Mouse (Mus musculus) left cerebral cortex, adult 2 months (tissue): ENCODE measurements around the gene Slc16a1. TPM values are rescaled to one million over a fixed set of nuclear protein-coding genes. Genes with fewer than 3 reads are reported as not detected.

Experiments
- DNase-seq, 2 experiments: peaks; one replicate each; pipeline ENCODE4 v3.0.0; 2021 to 2022; ENCODE audit warnings: low spot score in 2 of 2, mixed read lengths in 1 of 2; ENCODE audit errors: extremely low spot score in 1 of 2
- H3K27ac ChIP-seq: fragments of 200-600 bp; 2 replicates; pipeline ENCODE4 v1.8.1; 2022
- H3K4me3 ChIP-seq: fragments of 200-600 bp; 2 replicates; pipeline ENCODE4 v1.8.1; 2022
- CTCF ChIP-seq: fragments of 200-600 bp; IDR thresholded peaks from 2 replicates; pipeline ENCODE4 v1.8.1; 2022; ENCODE audit warnings: antibody characterized with exemption, mild to moderate bottlenecking, moderate library complexity
- intact Hi-C: fragments of 180-260 bp; cut with DNase I; formaldehyde crosslinking; loops from one replicate; pipeline ENCODE4 v1.15.1; 2025
- long read RNA-seq, 2 experiments: library from polyadenylated mRNA; stranded (forward); transcript quantifications; one replicate each; pipeline ENCODE4 v2.0.0; 2021; ENCODE audit warnings: borderline mapping rate in 2 of 2
- total RNA-seq, 2 experiments: library from RNA; stranded (reverse); gene quantifications; 2 replicates each; pipeline ENCODE4 v1.2.3; 2021

Slc16a1 gene
- total RNA-seq = 10 to 100 TPM; 16.7 to 17.9 TPM
- long read RNA-seq, experiment 1, full-length matches to known transcripts = 20 of 22 reads
- long read RNA-seq, experiment 1, partial matches to known transcripts = 1 of 22 reads
- long read RNA-seq, experiment 1, other reads (novel, unspliced or antisense) = 1 of 22 reads
- long read RNA-seq, experiment 2, full-length matches to known transcripts = 22 of 23 reads
- long read RNA-seq, experiment 2, partial matches to known transcripts = 1 of 23 reads
- long read RNA-seq, experiment 2, other reads (novel, unspliced or antisense) = 0 of 23 reads

DNA sequence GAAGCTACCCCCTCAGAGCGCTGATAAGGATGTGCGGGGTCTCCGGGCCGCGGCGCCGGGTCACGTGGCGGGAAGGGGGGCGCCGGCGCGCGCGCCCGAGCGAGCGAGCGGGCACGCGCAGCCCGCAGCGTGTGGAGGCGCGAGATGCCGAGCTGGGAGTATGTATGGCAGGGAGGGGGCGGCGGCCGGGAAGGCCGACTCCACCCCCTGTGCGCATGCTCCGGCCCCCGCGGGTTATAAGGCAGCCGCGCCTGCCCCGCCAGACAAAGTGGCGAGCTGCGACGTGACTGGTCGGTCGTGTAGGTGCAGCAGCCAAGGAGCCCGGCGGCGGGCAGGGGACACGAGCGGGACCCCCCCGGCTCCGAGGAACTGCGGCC, at the start of gene Slc16a1:
Gene Slc16a1, plus strand, starts transcription at position 266 of the 377 bp plus-strand sequence.
- peak within 1 kb of the TSS; percentile 97 for H3K27ac ChIP-seq
- DNase-seq = peak; percentile 88 to 92
- H3K4me3 ChIP-seq = peak within 1 kb of the TSS; percentile 81
- intact Hi-C loops = loop anchor here (2.0 to 5.0 kb wide), 3 partner anchors 41 to 128 kb away; partner anchors contain the start of gene Lrig2
- no peak for TF ChIP-seq CTCF

- intact Hi-C loops = loop anchor here (5.0 kb wide), 2 partner anchors 41 to 84 kb away; partner anchors contain the start of genes Lrig2 and Slc16a1
- TF ChIP-seq CTCF = peak; percentile 25
- peak overlapping the region; percentile 70 for H3K27ac ChIP-seq
- DNase-seq = no peak
- H3K4me3 ChIP-seq = peak overlapping the region; percentile 6; the same call in 1 of the 2 replicates
These were observed 41.9 kb upstream of the Slc16a1 start for GRCm38 (mm10) chr3:104596451-104597134.

- no peak for TF ChIP-seq CTCF
These were observed 41.2 kb upstream of the Slc16a1 start for GRCm38 (mm10) chr3:104597135-104597764.

DNA sequence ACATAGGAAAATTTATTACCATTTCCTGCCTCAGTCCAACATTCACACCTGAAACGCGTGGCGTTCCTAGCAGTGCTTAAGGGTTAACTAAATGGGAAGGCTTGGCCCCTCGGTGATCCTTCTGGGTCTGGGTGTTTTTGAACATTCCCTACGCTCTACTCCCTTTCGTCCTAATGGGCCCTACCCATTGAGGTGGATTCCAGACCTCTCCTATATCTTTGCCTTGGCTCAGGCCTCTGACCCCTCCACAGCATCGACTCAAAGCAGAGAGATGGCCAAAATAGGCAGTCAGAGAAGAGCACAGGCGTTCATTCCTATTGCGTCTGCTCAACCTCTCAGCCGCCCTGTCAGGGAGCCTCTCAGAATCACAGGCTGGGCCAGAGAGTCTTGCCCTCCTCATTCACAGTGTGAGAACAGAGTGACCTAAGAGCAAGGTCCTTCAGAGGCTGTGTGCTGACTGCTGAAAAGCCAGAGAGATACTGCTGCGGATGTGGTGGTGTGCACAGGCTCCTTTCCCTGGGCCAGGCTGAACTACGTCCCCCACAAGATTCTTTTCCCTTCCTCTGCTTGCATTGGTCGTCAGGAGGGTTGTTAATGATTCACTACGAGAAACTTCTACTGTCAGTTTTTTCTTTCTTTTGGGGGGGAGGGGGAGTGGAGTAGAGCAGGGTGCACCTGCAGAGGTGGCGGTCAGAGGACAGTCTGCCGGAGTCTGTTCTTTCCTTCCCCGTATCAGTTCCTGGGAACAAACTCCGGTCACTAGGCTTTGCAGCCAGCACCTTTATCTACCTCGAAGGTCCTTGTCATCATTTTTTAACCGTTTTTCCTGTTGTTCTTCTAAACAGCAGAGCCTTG, 38.9 kb upstream of the Slc16a1 start:
- intact Hi-C loops = loop anchor here (5.0 kb wide), 2 partner anchors 38 to 87 kb away; partner anchors contain the start of genes Lrig2 and Slc16a1
- no peak for TF ChIP-seq CTCF

More at GRCm38 (mm10) chr3:104597135-104597764, 41.2 kb upstream of the Slc16a1 start:
- peak; percentile 82 to 84 for DNase-seq
- peak overlapping the region; percentile 6 for H3K4me3 ChIP-seq
- intact Hi-C loops = loop anchor here (5.0 kb wide), 2 partner anchors 40 to 85 kb away; partner anchors contain the start of genes Lrig2 and Slc16a1
- peak overlapping the region; percentile 70 for H3K27ac ChIP-seq

DNA sequence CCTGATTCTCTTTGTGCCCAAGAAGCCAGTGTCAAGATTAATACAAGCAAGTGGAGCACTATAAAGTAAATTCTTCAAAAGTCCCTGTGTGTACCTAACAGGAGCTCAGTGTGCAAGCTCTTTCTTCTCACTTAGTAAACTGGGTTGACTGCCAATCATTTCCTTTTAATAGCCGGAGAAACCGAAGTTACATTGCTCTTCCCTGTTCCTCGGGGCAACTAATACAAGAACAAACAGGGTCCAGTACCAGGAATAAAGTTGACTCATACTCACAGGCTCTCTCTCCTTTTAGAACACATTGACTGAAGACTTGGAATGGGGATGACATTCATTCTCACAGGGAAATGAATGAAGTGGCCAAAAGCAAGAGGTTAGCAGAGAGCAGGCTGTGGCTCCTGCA, 37.8 kb upstream of the Slc16a1 start:
- Histone ChIP-seq H3K27ac (no peak overlapping the region), H3K4me3 (no peak overlapping the region)
- no peak for TF ChIP-seq CTCF
- DNase-seq = no peak
- intact Hi-C loops = no loop called here

More for the DNA sequence above, 38.9 kb upstream of the Slc16a1 start:
- Histone ChIP-seq H3K4me3 (no peak overlapping the region), H3K27ac (no peak overlapping the region)
- no peak for DNase-seq

GRCm38 (mm10) chr3:104601680-104602079, 36.8 kb upstream of the Slc16a1 start:
- no peak for DNase-seq
- no peak for TF ChIP-seq CTCF

GRCm38 (mm10) chr3:104609690-104610380, 28.6 kb upstream of the Slc16a1 start:
- no peak overlapping the region for H3K4me3 ChIP-seq
- intact Hi-C loops = no loop called here
- TF ChIP-seq CTCF = no peak
- H3K27ac ChIP-seq = no peak overlapping the region
- DNase-seq = no peak

More at GRCm38 (mm10) chr3:104601680-104602079, 36.8 kb upstream of the Slc16a1 start:
- intact Hi-C loops = no loop called here
- Histone ChIP-seq H3K4me3 (no peak overlapping the region), H3K27ac (no peak overlapping the region)

- no peak for DNase-seq
- intact Hi-C loops = no loop called here
- Histone ChIP-seq H3K27ac (no peak overlapping the region), H3K4me3 (no peak overlapping the region)
- TF ChIP-seq CTCF = no peak
These were observed 27.8 kb upstream of the Slc16a1 start for GRCm38 (mm10) chr3:104610453-104611230.

DNA sequence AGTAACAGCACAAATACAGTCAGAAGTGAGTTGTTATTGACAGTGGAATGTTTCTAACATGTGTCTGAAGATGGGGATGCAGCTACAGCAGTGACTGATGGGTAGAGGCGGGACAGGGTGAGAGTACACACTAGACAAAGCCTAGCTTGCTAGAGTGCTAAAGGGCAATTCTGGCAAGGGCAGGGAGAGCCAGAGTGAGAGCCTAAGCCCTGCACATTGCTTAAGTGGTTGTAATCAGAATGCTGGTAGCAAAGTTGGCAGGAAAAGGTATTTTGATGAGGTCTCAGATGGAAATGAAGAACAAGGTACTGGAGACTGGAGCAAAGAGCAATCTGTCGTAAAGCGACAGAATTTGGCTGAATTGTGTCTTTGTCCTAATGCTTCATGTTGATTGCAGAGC, 26.5 kb upstream of the Slc16a1 start:
- Histone ChIP-seq H3K4me3 (no peak overlapping the region), H3K27ac (no peak overlapping the region)
- no peak for DNase-seq
- no peak for TF ChIP-seq CTCF
- intact Hi-C loops = no loop called here

GRCm38 (mm10) chr3:104613102-104613501, 25.4 kb upstream of the Slc16a1 start:
- DNase-seq = no peak
- no peak for TF ChIP-seq CTCF
- Histone ChIP-seq H3K4me3 (no peak overlapping the region), H3K27ac (no peak overlapping the region)
- intact Hi-C loops = no loop called here
